Mouse (Mus musculus): Measurements from ENCODE around the gene B3gnt2.

DNA sequence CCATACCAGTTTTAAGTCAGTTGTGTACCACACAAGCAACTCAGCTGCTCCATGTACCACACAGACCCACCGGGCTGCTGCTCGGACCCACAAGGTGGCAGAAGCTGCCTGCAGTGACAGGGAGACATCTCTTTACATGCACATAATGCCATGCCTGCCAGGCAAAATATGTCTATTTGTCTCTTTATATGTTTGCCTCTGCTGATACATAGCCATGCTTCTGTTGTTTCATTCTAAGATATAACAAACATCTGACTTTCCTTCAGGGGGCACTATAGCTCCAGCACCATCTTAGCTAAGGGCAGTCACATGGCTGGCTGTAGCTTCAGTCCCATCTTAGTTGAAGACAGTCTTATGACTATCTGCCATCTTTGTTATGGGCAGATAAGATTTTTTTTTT is 150.2 kb downstream of the B3gnt2 start:
- TF ChIP-seq CTCF (IDR thresholded peaks at IDR 0.05; ENCODE audit: extremely low read depth, insufficient read depth, insufficient read length, insufficient replicate concordance), result no peak
- no peak for TF ChIP-seq POLR2A (IDR thresholded peaks at IDR 0.05; ENCODE audit: low read depth, low read length)

All from spleen, adult 2 months (tissue).